Mouse (Mus musculus) forelimb bud, embryonic 11.5 days (tissue): ENCODE measurements around the gene Ndufs2.
"Not testable (repeated sequence)": the region's sequence is repeated elsewhere in the genome, so short reads cannot be mapped to it uniquely, and the experiment has no call there.

Experiments used
- DNase-seq: peaks from one replicate; pipeline ENCODE4 v3.0.0-alpha.2; 2012; ENCODE audit warnings: low read depth, low spot score

Ndufs2 gene

GRCm38 (mm10) chr1:171256095-171256818, 5.1 kb upstream of the Ndufs2 start:
- no peak for DNase-seq

- no peak for DNase-seq
Observed at GRCm38 (mm10) chr1:171252415-171252814, 1.2 kb upstream of the Ndufs2 start.

- DNase-seq, result no peak
Observed at GRCm38 (mm10) chr1:171251594-171252324, 571 bp upstream of the Ndufs2 start.

- no peak for DNase-seq
Observed at GRCm38 (mm10) chr1:171249913-171250600, 1.1 kb downstream of the Ndufs2 start, which contains the start of gene Adamts4. Gene Adamts4 (plus strand): TSS chr1:171250421.

- DNase-seq, result no peak
Observed at GRCm38 (mm10) chr1:171248386-171249226, 2.6 kb downstream of the Ndufs2 start.

- DNase-seq, result no peak
Observed at GRCm38 (mm10) chr1:171247916-171248315, 3.3 kb downstream of the Ndufs2 start.

GRCm38 (mm10) chr1:171247453-171247841, 3.7 kb downstream of the Ndufs2 start:
- DNase-seq, result no peak

- DNase-seq, result peak; percentile 97
Observed at GRCm38 (mm10) chr1:171246709-171247452, 4.3 kb downstream of the Ndufs2 start.

GRCm38 (mm10) chr1:171245353-171245752, 5.8 kb downstream of the Ndufs2 start:
- no peak for DNase-seq

GRCm38 (mm10) chr1:171241952-171242351, 9.2 kb downstream of the Ndufs2 start:
- DNase-seq, result not testable (repeated sequence)

GRCm38 (mm10) chr1:171240911-171241310, 10.3 kb downstream of the Ndufs2 start:
- no peak for DNase-seq

- no peak for DNase-seq
Observed at GRCm38 (mm10) chr1:171239992-171240744, 11.0 kb downstream of the Ndufs2 start.

- DNase-seq, result no peak
Observed at GRCm38 (mm10) chr1:171238463-171238862, 12.7 kb downstream of the Ndufs2 start.

GRCm38 (mm10) chr1:171237438-171237837, 13.8 kb downstream of the Ndufs2 start:
- DNase-seq, result no peak

- no peak for DNase-seq
Observed at GRCm38 (mm10) chr1:171235791-171236190, 15.4 kb downstream of the Ndufs2 start.

GRCm38 (mm10) chr1:171234538-171234937, 16.6 kb downstream of the Ndufs2 start:
- DNase-seq, result no peak

GRCm38 (mm10) chr1:171234126-171234525, 17.1 kb downstream of the Ndufs2 start, which contains the start of gene Fcer1g:
Gene Fcer1g (minus strand): TSS chr1:171234365.
- DNase-seq, result no peak

GRCm38 (mm10) chr1:171232800-171233730, 18.1 kb downstream of the Ndufs2 start:
- no peak for DNase-seq

- DNase-seq, result no peak
Observed at GRCm38 (mm10) chr1:171232348-171232747, 18.8 kb downstream of the Ndufs2 start.
